Mouse (Mus musculus): ENCODE data around the gene Greb1.
A peak's percentile ranks its signal among the peaks of the same experiment; 100 is the strongest.

Gene Greb1

DNA sequence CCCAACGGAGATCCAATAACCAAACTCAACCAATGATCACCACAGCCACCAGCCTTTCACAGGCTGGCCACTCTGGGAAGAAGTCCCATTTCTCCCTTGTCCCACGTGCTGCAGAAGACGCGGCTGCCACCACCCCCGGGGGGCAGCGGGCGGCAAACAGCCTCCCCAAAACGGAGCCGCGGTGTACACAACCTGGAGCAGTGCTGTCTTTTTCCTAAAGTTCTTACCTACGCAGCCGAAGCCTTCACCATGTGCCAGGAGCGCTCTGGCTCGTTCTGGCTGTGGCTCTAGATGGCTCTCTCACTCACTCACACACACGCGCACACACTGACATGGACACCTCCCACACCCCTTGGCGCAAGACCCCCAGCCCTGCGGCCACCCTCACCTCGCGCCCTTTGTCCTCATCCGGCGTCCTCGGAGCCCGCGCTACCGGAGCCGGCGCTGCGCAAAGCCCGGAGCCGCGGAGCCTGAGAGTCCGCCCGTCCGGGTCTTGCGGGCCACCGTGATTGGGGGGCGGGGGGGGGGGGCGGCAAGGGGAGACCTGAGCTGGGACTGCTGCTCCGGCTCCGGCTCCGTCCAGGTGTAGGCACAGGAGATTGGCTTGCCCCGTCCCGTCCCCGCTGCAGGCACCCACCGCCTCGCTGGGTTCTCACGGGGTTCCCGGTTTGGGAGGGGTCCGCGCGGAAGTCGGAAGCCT, at the start of gene Greb1:
Gene Greb1, minus strand, starts transcription at position 628 of the 700 bp plus-strand sequence.
- no peak for DNase-seq (ENCODE audit: low spot score)

DNA sequence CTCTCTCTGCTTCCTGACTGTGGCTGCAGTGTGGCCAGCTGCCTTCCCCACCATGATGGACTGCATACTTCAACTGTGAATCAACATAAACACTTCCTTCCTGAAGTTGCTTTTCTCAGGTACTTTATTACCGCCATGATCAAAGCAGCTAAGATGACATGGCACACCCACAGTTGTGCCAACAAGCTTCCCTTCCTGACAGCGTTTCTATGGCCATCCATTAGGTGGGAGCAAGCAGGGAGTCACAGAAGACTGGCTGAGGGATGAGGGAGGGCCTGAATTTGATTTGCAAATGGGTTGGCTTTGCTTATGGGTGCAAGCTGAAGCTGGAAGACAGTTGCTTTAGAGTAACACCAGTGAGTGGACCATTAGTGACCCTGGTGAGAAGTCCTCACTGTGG, 49.1 kb upstream of the Greb1 start:
- no peak for DNase-seq (ENCODE audit: low spot score)

DNA sequence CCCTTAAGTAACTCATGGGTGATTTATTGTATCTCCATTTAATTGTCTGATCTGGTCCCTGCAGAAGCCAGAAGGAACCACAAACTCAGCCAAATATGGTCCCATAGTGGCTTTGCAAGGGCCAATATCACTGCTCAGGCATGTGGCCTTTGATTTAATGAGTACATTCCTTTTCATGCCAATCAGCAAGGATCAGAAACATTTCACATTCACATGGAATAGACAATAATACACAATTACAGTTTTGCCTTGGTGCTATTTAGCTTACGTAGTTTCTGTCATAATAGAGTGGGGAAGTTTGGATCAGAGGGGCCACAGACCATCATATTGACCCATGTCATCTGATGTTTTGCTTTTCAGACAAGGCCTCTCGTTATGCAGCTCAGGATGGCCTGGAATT, 47.8 kb upstream of the Greb1 start:
- DNase-seq (ENCODE audit: low spot score), result no peak

DNA sequence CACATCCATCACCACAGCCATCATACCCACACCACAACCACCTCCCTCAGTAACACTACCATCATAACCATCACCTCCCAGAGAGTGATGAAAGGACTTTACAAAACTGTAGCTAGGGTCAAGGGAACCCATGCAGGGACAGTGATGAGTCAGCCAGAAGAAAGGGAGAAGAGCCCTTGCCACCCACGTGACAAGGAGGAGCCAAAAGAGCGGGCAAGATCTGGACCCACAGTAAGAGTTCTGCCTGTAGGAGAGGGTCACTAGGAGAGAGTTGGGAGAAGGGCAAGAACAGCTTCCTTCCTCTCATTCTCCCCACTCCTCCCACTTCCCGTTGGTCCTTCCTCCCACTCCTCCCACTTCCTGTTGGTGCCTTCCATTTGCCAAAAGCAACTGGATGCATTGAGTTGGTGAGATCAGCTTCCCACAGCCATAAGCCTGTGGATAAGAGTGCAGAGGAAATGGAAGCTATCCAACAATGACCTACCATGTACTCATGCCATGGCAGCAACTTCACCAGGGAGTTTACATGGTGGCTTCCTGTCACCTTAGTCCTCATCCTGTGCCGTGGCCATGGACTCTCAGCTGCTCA, 46.6 kb upstream of the Greb1 start:
- no peak for DNase-seq (ENCODE audit: low spot score)

DNA sequence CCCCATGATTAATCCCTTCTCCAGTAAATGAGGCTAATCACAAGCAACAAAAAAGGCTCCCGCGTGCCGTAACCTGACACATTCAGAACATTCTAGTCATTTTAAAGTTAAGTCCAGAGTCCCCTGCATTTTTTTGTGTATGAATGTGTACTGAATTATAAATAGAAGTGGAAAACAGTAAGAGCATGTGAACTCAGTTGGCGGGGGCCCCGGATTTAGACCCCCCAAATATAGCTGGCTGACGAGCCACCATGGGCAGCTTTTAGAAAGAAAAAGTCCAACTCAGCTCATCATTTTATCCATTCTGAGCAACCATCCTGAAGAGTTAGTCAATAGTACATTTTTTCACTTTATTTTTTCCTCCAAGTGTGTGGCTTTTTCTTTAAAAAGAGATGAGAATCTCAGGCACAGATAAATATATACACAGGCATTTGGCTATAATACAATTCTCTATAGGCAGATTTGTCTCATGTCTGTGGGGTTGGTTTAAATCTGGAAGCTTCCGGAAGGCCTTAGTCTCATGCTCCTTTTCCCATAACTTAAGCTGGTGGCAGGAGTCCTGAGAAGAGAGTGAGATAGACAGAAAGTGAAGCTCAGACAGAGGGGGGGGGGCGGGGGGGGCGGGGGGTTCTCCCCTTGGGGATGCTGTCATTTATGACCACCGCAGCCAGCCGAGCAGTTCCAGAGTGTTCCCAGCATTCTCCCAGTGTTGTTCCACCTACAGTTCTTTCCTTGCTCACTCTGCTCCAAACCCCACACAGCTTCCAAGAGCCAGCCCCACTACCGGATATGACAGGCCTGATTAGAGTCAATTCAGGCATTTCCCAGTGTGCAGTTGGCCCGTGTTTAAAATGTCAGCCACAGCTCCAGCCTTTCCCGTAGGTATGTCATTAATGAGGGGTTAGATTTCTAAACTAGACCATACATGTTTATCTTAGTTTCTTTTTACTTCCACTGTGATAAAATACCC, 44.2 kb upstream of the Greb1 start:
- DNase-seq (ENCODE audit: low spot score), result no peak

DNA sequence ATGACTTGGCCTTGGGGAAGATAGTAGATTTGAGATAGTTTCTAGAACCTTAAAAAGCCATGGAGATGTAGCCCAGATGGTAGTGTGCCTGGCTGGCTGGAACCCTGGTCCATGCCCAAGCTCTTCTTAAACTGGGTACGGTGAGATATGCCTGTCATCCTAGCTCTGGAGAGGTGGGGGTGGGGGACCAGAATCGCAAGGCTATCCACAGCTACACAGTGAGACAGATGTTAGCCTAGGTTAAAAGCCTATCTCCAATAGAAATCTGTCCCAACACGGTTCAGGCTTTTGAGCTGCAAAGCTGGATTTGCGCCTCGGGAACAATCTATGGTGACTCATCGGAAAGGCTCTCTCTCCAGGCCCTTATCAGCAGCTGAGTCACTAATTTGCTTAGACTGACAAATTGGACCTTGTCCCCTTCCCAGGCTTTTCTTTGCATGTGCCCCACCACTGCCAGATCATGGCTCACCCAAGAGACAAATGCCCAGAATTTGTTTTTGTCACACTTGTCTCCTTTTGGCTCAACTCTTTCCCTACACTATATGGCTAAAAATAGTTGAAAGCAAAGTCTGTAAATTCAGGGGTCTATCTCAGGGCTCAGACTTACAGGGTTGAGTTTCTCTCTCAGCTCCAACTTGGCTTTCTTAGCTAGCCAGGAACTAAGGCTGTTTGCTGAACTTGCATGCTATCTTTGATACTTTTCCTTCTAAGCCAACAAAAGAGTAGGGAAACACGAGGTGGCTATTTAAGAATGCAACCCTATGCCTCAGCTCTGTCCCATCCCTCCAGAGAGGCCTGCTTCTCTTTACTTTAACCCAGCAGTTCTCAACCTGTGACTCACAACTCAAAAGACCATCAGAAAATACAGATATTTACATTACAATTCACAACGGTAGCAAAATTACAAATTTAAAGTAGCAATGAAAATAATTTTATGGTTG, 40.4 kb upstream of the Greb1 start:
- DNase-seq (ENCODE audit: low spot score), result no peak

DNA sequence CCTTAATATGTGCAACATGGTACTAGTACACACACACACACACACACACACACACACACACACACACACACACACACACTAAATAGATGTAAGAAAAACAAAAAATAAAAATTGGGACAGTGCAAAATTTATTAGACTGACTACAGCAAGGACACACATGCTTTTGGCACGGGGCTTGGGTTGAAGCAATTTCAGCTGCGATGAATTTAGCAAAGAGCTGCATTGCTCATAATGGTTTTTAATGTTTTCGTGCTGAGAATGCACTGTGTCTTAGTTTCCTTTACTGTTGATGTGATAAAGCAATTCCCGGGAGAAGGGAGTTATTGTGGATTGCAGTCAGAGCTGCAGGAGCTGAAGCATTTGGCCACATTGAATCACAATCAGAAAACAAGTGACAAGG, 37.1 kb upstream of the Greb1 start:
- no peak for DNase-seq (ENCODE audit: low spot score)

DNA sequence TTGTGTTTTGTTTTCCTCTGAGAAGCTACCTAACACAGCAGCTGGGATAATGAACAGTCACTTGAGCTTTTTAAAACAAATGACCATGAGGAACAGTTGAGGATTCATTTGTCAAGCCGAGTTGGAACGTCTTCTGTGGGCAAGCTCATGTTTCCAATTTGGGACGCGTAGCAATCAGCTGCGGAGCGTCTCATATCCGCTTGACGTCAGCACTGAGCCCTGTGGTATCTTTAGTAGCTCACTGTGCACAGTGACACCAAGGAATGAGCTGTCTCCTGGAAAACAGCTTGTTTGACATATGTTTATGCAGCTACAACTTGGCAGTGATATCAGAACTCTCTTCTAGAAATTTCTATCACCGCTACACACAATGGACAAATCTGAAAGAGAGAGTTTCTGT, 35.5 kb upstream of the Greb1 start:
- DNase-seq (ENCODE audit: low spot score), result peak; percentile 61

DNA sequence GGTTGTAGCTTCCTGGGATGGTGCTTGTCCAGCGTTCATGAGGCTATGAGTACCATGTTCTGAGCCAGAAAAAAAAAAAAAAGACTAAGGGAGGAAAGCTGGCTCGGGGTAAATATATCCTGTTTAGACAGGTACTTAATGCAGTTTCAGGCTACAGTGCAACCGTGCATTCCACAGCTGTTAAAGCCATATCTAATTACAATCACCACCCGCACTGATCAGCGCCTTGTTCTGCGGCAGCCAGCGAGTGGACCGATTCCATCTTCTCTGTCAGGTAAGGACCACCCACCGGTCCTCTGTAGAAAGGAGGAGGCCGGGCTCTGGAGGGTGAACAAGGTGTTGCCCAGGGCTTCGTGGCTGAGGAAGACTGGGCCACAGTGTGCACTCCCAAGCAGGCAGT, 34.0 kb upstream of the Greb1 start:
- DNase-seq (ENCODE audit: low spot score), result no peak

DNA sequence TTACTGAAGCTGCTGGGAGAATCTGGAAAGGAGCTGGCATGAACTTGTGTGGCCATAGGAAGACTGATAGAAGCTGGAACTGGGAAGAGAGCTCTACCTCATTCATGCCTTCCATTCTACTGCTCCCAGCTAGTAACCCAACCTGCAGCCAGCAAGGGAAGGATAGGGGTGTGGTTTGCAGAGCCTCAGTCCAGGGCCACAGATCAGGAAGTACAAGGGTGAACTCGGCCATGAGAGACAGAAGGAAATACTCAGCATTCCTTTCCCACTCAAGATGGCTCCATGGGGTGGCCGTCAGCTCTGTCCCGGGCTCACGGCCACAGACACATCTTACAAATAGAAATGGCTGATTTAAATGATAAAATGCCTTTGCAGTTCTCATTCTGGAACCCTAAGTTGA, 30.4 kb upstream of the Greb1 start:
- DNase-seq (ENCODE audit: low spot score), result no peak

DNA sequence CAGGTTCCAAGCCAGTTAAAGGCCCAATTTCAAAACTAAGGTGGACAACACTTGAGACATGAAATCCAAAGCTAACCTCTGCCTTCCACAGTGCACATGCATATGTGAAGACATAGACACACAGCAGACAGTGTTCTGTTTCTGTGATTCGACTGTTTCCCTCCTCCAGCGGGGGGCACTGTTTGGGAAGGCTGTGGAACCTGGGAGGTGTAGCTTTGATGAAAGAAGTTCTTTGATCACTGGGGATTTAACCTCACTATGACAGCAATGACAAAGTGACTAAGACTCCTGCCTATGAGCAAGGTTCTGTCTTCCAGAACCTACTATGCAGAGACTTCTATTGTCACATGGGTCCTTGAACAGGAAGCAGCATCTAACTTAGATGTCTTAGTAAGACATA, 29.1 kb upstream of the Greb1 start:
- DNase-seq (ENCODE audit: low spot score), result no peak

DNA sequence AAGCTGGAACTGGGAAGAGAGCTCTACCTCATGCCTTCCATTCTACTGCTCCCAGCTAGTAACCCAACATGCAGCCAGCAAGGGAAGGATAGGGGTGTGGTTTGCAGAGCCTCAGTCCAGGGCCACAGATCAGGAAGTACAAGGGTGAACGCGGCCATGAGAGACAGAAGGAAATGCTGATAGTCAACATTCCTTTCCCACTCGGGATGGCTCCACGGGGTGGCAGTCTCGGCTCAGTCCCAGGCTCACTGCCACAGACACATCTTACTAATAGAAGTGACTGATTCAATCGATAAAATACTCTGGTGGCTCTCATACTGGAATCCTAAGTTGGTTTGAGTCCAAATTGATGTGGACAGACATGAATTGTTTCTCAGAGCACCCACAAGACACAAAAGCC, 27.8 kb upstream of the Greb1 start:
- peak; percentile 29 for DNase-seq (ENCODE audit: low spot score)

DNA sequence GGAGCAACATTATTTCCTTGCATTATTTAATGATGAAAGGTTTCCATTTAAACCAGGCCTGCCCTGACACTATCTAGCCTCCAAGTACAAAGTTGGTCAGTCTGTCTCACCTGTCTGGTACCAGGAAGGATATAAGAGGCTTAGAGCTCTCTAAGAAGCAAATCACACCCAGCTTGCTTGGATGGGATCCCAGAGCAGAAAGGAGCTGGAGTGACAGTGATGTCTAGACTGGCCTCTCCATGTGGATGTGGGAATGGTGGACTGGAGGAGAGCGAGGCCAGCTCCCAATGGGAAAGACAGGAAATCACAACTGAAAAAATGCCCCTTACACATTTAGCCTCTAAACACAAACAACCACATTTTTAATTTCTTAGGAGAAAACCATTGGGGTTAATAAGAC, 23.0 kb upstream of the Greb1 start:
- DNase-seq (ENCODE audit: low spot score), result no peak

DNA sequence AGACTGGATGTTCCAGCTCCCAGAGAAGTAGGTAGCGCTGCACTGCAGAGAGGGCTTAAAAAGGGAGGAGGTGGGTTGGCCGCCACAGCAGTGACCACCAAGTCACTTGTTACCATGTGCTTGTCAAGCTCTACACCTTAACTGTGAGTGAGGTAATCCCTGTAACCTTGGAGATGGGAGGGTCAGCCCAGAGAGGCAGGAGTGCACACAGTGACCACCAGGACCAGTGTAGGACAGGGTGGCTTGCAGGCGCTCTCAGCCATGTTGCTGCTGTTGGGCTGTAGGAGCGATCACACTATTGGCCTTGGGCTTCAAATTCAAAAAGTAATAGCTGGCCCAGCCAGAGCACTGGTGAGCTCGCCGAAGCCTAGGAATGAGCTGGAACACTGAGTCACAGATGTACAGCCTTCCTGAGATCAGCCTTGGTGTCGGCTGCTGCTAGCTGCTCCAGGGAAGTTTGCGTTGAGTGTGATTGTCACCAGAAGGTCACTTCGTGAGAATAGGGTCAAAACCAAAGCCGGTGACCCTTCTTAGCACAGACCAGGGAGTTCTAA, 21.6 kb upstream of the Greb1 start:
- DNase-seq (ENCODE audit: low spot score), result no peak

DNA sequence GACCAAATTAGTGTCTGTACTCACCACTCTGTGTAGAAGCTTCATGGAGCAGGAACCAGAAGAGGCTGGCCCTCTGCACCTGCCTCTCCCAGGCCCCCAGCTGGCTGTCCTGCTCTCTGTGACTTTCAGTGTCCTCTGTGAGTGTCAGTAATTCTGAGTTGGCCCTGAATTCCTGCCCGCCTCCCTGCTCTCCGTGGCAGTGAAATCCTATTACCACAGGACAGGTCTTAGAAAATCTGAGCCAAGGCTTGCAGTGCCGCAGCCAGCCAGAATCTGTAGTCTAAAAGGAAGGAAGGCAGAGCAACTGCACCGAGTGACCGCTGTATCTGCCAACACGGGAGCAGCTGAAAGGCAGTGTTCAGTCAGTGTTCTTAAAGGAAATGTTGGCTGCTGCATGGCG, 20.1 kb upstream of the Greb1 start:
- no peak for DNase-seq (ENCODE audit: low spot score)

DNA sequence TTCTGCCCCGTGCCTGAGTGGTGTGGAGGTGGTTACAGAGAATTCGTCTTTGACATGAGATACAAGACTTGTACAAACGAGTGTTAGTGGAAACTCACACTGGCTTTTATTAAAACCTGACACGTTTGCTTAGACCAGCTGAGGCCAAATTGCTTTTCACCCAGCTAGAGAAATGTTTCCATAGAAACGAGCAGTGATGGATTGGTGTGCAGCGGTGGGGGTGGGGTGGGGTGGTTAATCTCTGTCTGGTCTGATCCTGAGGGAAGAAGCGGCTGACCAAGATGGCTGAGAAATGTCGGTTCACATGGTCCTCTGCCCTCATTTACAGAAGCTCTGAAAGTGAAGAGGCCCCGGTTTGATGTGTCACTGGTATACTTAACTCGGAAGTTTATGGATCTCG, 17.8 kb upstream of the Greb1 start:
- no peak for DNase-seq (ENCODE audit: low spot score)

DNA sequence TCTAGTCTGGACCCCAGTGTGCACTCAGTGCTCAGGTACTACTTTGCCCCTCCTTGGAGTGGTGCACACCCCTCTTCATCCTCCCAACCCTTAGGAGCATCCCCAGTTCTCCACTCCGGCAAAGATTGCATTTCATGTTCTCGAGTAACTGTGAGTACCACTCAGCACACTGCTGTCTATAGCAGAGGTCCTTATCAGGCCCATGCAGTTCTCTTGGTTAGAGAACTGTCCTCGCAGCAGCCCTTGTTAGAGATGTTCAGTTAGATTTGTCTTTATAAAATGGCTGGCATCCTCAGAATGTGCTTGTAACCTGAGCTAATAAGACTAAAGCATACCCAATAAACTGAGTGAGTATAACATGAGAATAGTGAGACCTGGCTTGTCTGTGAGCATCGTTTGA, 16.5 kb upstream of the Greb1 start:
- no peak for DNase-seq (ENCODE audit: low spot score)

DNA sequence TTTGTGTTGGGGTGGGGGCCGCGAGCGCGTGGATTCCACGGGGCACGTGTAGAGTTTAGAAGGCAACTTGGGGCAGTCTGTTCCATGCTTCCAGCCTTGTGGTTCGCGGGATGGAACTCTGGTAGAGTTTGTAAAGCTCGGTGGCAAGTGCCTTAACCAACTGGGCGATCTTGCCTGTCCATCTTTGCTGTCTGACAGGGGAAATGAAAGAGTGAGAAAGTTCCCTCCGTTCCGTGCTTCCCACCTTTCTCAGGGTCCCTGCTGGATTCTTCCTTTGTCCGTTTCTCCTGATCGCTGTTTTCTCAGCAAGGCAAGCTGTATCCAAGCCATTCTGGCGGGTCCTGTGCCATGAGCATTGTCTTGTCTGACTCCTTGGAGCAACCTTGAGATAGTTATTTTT, 10.8 kb upstream of the Greb1 start:
- no peak for DNase-seq (ENCODE audit: low spot score)

DNA sequence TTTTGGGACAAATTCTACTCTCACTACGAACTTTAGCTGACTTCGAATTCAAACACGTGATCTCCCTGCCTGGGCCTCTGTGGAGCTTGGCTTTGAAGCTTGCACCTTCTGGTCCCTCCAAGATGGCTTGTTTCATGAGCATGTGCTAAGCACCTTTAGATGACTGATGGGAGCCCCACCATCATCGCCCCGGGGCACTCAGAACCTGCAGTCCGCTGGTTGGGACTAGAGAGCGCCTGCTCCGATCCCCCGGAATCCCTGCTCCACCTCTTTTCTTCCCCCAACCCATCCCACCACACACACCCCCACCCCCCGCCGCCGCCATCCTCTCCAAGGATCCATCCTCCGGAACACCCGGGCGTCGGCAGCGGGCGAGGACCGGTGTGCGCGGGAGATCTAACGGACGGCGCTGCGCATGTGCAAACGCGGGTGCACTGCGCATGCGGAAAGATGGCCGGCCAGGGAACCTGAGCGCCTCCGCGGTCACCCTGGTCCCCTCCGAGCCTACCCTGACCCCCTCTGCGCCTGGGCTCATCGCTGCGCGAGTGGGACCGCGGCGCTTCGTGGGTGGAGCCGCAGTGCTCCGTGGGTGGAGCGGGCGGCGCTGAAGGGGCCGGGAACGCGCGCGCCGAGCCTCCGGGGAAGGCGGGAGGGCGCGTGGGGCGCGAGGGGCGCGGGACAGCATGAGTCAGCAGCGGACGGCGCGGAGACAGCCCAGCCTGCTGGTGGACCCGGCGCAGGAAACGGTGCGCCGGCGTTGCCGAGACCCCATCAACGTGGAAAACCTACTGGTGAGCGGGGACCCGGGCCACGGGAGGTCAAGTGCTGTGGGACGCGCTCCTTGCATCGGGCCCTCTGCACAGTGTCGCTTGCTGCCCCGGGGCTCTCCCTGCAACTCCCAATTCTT, 10.1 kb upstream of the Greb1 start, which contains the start of gene E2f6:
Gene E2f6, plus strand, starts transcription at position 439 of the 907 bp plus-strand sequence.
- peak; percentile 78 for DNase-seq (ENCODE audit: low spot score)

DNA sequence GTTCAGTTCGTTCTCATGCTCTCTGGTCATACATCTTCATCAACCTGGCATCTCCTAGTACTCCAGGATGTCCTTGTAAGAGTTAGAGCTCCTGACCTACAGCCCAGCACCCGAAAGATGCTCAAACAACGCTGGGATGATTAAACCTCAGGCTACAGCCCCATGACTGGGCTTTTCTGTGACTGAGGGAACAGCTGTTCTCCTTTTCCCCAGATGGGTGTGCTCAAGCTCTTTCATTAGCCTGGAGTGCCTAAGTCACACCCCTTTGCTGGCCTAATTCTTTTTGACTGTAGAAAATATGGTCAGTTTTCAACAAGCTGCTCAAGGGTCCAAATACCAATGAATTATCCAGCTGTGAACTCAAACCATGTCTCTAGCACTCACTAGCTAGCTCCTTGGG, 7.4 kb upstream of the Greb1 start:
- DNase-seq (ENCODE audit: low spot score), result no peak
